Mouse (Mus musculus): Measurements from ENCODE around the gene Cntnap2. TPM values are rescaled to one million over a fixed set of nuclear protein-coding genes. Genes with fewer than 3 reads are reported as not detected.

The Cntnap2 gene
- total and polyA plus RNA-seq, 3 experiments, result 0.30 to 0.79 (median 0.44) TPM

GRCm38 (mm10) chr6:46909167-46909566, 1850.0 kb downstream of the Cntnap2 start:
- H3K27ac ChIP-seq (ENCODE audit: insufficient read depth, low read depth), result no peak overlapping the region
- H3K36me3 ChIP-seq (replicated peaks in 1 of 2; ENCODE audit: control insufficient read depth in 1 of 2, insufficient read depth in 1 of 2, low read length in 1 of 2), result no peaks in the 10 kb centered on the region
- no peak overlapping the region for H3K4me2 ChIP-seq (ENCODE audit: insufficient read depth, low read depth, poor library complexity, severe bottlenecking)
- no peaks in the 10 kb centered on the region for H3K27me3 ChIP-seq (replicated peaks)
- dilution Hi-C loops (cut with MboI; ENCODE audit: extremely low pct_ligation_motif_present, extremely low pct_unique_long_range_greater_than_20kb, low sequenced_read_pairs) (no loop called here), in situ Hi-C loops (cut with MboI; ENCODE audit: low pct_ligation_motif_present, low pct_unique_long_range_greater_than_20kb, low sequenced_read_pairs) (no loop called here)
- H3K9ac ChIP-seq (ENCODE audit: insufficient read depth, low read depth), result no peak overlapping the region
- no peaks in the 10 kb centered on the region for H3K9me3 ChIP-seq (replicated peaks; ENCODE audit: low read length)
- no peak for DNase-seq (ENCODE audit: extremely low read depth)
- H3K79me2 ChIP-seq (replicated peaks; ENCODE audit: control insufficient read depth, extremely low read depth, insufficient read depth, poor library complexity, severe bottlenecking), result no peaks in the 10 kb centered on the region
- no peak overlapping the region for H3K4me3 ChIP-seq (replicated peaks in 1 of 3; ENCODE audit: low read depth in 2 of 3, low read length in 2 of 3, poor library complexity in 1 of 3)
- TF ChIP-seq HCFC1 (IDR thresholded peaks at IDR 0.05; ENCODE audit: low read depth, low read length), result no peak
- TF ChIP-seq SMC3 (IDR thresholded peaks at IDR 0.05; ENCODE audit: low read depth, low read length), result no peak
- TF ChIP-seq ZNF384 (IDR thresholded peaks at IDR 0.05; ENCODE audit: low read depth, low read length), result no peak
- no peak for TF ChIP-seq MXI1 (IDR thresholded peaks at IDR 0.05; ENCODE audit: low read depth, low read length)
- no peak for TF ChIP-seq PAX5 (IDR thresholded peaks at IDR 0.05; ENCODE audit: low read length)
- no peak for TF ChIP-seq KAT2A (IDR thresholded peaks at IDR 0.05; ENCODE audit: insufficient replicate concordance, low read length)
- no peak for TF ChIP-seq JUN (IDR thresholded peaks at IDR 0.05; ENCODE audit: insufficient read depth, low read depth, low read length)
- no peak for TF ChIP-seq CTCF (conservative IDR thresholded peaks at IDR 0.05 in 1 of 2, IDR thresholded peaks at IDR 0.05 in 1 of 2; ENCODE audit: low read depth in 2 of 2, low read length in 2 of 2)
- H3K4me1 ChIP-seq (ENCODE audit: control insufficient read depth in 1 of 2, insufficient read depth in 2 of 2), result no peaks in the 10 kb centered on the region

- Histone ChIP-seq H3K27ac (ENCODE audit: insufficient read depth, low read depth) (no peak overlapping the region), H3K9ac (ENCODE audit: insufficient read depth, low read depth) (no peak overlapping the region), H3K27me3 (replicated peaks) (no peaks in the 10 kb centered on the region), H3K4me2 (ENCODE audit: insufficient read depth, low read depth, poor library complexity, severe bottlenecking) (no peak overlapping the region), H3K79me2 (replicated peaks; ENCODE audit: control insufficient read depth, extremely low read depth, insufficient read depth, poor library complexity, severe bottlenecking) (no peaks in the 10 kb centered on the region), H3K4me1 (ENCODE audit: control insufficient read depth in 1 of 2, insufficient read depth in 2 of 2) (0 out of 4 replicates have a peak, but pooled peaks cover 0 to 3% of the 10 kb centered on the region in 2 experiments), H3K4me3 (replicated peaks in 1 of 3; ENCODE audit: low read depth in 2 of 3, low read length in 2 of 3, poor library complexity in 1 of 3) (no peak overlapping the region), H3K9me3 (replicated peaks; ENCODE audit: low read length) (no peaks in the 10 kb centered on the region), H3K36me3 (replicated peaks in 1 of 2; ENCODE audit: control insufficient read depth in 1 of 2, insufficient read depth in 1 of 2, low read length in 1 of 2) (no peaks in the 10 kb centered on the region)
- in situ Hi-C loops (cut with MboI; ENCODE audit: low pct_ligation_motif_present, low pct_unique_long_range_greater_than_20kb, low sequenced_read_pairs), result no loop called here
- DNase-seq (ENCODE audit: extremely low read depth), result peak; percentile 12
- no peak for TF ChIP-seq GABPA (IDR thresholded peaks at IDR 0.05; ENCODE audit: insufficient replicate concordance, low read depth, low read length)
- TF ChIP-seq ZKSCAN1 (IDR thresholded peaks at IDR 0.05; ENCODE audit: borderline replicate concordance, low read depth, low read length), result no peak
- no peak for TF ChIP-seq PAX5 (IDR thresholded peaks at IDR 0.05; ENCODE audit: low read length)
- TF ChIP-seq CHD2 (IDR thresholded peaks at IDR 0.05; ENCODE audit: low read length), result no peak
- TF ChIP-seq CTCF (conservative IDR thresholded peaks at IDR 0.05 in 1 of 2, IDR thresholded peaks at IDR 0.05 in 1 of 2; ENCODE audit: low read depth in 2 of 2, low read length in 2 of 2), result peak in 1 of 2 experiments; percentile 59; a peak in 2 of 4 replicates
- TF ChIP-seq RAD21 (IDR thresholded peaks at IDR 0.05; ENCODE audit: low read depth, low read length), result peak; percentile 64
- no peak for TF ChIP-seq KAT2A (IDR thresholded peaks at IDR 0.05; ENCODE audit: insufficient replicate concordance, low read length)
- no peak for TF ChIP-seq ZC3H11A (IDR thresholded peaks at IDR 0.05; ENCODE audit: low read depth, low read length)
- no peak for TF ChIP-seq JUND (conservative IDR thresholded peaks at IDR 0.05; ENCODE audit: low read depth, low read length)
- TF ChIP-seq HCFC1 (IDR thresholded peaks at IDR 0.05; ENCODE audit: low read depth, low read length), result no peak
- TF ChIP-seq TCF12 (IDR thresholded peaks at IDR 0.05; ENCODE audit: low read depth, low read length), result no peak
- TF ChIP-seq SMC3 (IDR thresholded peaks at IDR 0.05; ENCODE audit: low read depth, low read length), result peak; percentile 34; the same call in 1 of the 2 replicates
- no peak for TF ChIP-seq NRF1 (IDR thresholded peaks at IDR 0.05; ENCODE audit: low read depth, low read length)
- no peak for TF ChIP-seq MXI1 (IDR thresholded peaks at IDR 0.05; ENCODE audit: low read depth, low read length)
- no peak for TF ChIP-seq IRF4 (IDR thresholded peaks at IDR 0.05; ENCODE audit: low read depth, low read length)
- TF ChIP-seq ZMIZ1 (IDR thresholded peaks at IDR 0.05; ENCODE audit: low read depth, low read length), result no peak
- no peak for TF ChIP-seq TBP (conservative IDR thresholded peaks at IDR 0.05; ENCODE audit: low read depth, low read length)
- TF ChIP-seq USF2 (conservative IDR thresholded peaks at IDR 0.05; ENCODE audit: low read depth, low read length), result no peak
- TF ChIP-seq ZNF384 (IDR thresholded peaks at IDR 0.05; ENCODE audit: low read depth, low read length), result no peak
- TF ChIP-seq ELF1 (IDR thresholded peaks at IDR 0.05; ENCODE audit: low read depth, low read length), result no peak
- no peak for TF ChIP-seq BHLHE40 (IDR thresholded peaks at IDR 0.05; ENCODE audit: low read depth, low read length)
- no peak for TF ChIP-seq RCOR1 (conservative IDR thresholded peaks at IDR 0.05; ENCODE audit: low read depth, low read length)
- dilution Hi-C loops (cut with MboI; ENCODE audit: extremely low pct_ligation_motif_present, extremely low pct_unique_long_range_greater_than_20kb, low sequenced_read_pairs), result no loop called here
These were observed 1859.6 kb downstream of the Cntnap2 start for GRCm38 (mm10) chr6:46918701-46919274.
